Mouse (Mus musculus): ENCODE results near the gene Elfn2. TPM values are rescaled to one million over a fixed set of nuclear protein-coding genes. Genes with fewer than 3 reads are reported as not detected.

Elfn2 gene
- polyA plus RNA-seq (2015; fragmentation: Nextera tagmentation; extraction: Ambion mirVana), result 0.06 and 0.13 TPM in 2 replicates

- Histone ChIP-seq H3K36me3 (ENCODE audit: control insufficient read depth, insufficient read depth, low read length) (no peaks in the 10 kb centered on the region), H3K9me3 (ENCODE audit: control insufficient read depth, low read length) (no peaks in the 10 kb centered on the region), H3K27me3 (replicated peaks; ENCODE audit: control insufficient read depth, insufficient read depth, low read length) (peaks cover 67% of the 10 kb centered on the region), H3K27ac (ENCODE audit: low read length) (no peak within 1 kb of the TSS), H3K4me2 (ENCODE audit: low read depth, low read length) (peak within 1 kb of the TSS; percentile 62), H3K9ac (ENCODE audit: low read depth, low read length) (0 out of 2 replicates have a peak within 1 kb of the TSS, but pooled peaks have one; percentile 29), H3K4me1 (ENCODE audit: control insufficient read depth, insufficient read depth, low read length) (peaks cover 11% of the 10 kb centered on the region), H3K4me3 (ENCODE audit: low read length) (peak within 1 kb of the TSS; percentile 40)
- ATAC-seq, result peak; percentile 46; the same call in 1 of the 2 replicates
- 2% methylated on average over 88 of the region's 89 CpGs for WGBS
These were observed at the start of gene Elfn2 for GRCm38 (mm10) chr15:78718290-78719250. Gene Elfn2, minus strand, starts transcription at chr15:78718771.

GRCm38 (mm10) chr15:78763704-78764103 lies 45.1 kb upstream of the Elfn2 start:
- no peak for ATAC-seq
- Histone ChIP-seq H3K4me2 (ENCODE audit: low read depth, low read length) (no peak overlapping the region), H3K27me3 (replicated peaks; ENCODE audit: control insufficient read depth, insufficient read depth, low read length) (no peaks in the 10 kb centered on the region), H3K9ac (ENCODE audit: low read depth, low read length) (no peak overlapping the region), H3K36me3 (ENCODE audit: control insufficient read depth, insufficient read depth, low read length) (no peaks in the 10 kb centered on the region), H3K9me3 (ENCODE audit: control insufficient read depth, low read length) (peaks cover under 1% of the 10 kb centered on the region; the same call in 1 of the 2 replicates), H3K4me1 (ENCODE audit: control insufficient read depth, insufficient read depth, low read length) (no peaks in the 10 kb centered on the region), H3K27ac (ENCODE audit: low read length) (no peak overlapping the region), H3K4me3 (ENCODE audit: low read length) (no peak overlapping the region)
- WGBS, result 77% methylated on average over 5 of the region's 5 CpGs

- no peaks in the 10 kb centered on the region for H3K4me1 ChIP-seq (ENCODE audit: control insufficient read depth, insufficient read depth, low read length)
- H3K9me3 ChIP-seq (ENCODE audit: control insufficient read depth, low read length), result no peaks in the 10 kb centered on the region
- H3K27me3 ChIP-seq (replicated peaks; ENCODE audit: control insufficient read depth, insufficient read depth, low read length), result no peaks in the 10 kb centered on the region
- ATAC-seq, result no peak
- H3K4me2 ChIP-seq (ENCODE audit: low read depth, low read length), result no peak overlapping the region
- no peak overlapping the region for H3K27ac ChIP-seq (ENCODE audit: low read length)
- no peaks in the 10 kb centered on the region for H3K36me3 ChIP-seq (ENCODE audit: control insufficient read depth, insufficient read depth, low read length)
- 34% methylated on average over 9 of the region's 10 CpGs for WGBS
- H3K4me3 ChIP-seq (ENCODE audit: low read length), result no peak overlapping the region
- no peak overlapping the region for H3K9ac ChIP-seq (ENCODE audit: low read depth, low read length)
These were observed 44.6 kb upstream of the Elfn2 start for GRCm38 (mm10) chr15:78763210-78763609.

- H3K4me3 ChIP-seq (ENCODE audit: low read length), result no peak overlapping the region
- no peak overlapping the region for H3K27ac ChIP-seq (ENCODE audit: low read length)
- no peaks in the 10 kb centered on the region for H3K4me1 ChIP-seq (ENCODE audit: control insufficient read depth, insufficient read depth, low read length)
- no peaks in the 10 kb centered on the region for H3K36me3 ChIP-seq (ENCODE audit: control insufficient read depth, insufficient read depth, low read length)
- H3K9me3 ChIP-seq (ENCODE audit: control insufficient read depth, low read length), result no peaks in the 10 kb centered on the region
- 82% methylated on average over 13 of the region's 13 CpGs for WGBS
- ATAC-seq, result no peak
- H3K27me3 ChIP-seq (replicated peaks; ENCODE audit: control insufficient read depth, insufficient read depth, low read length), result no peaks in the 10 kb centered on the region
- H3K4me2 ChIP-seq (ENCODE audit: low read depth, low read length), result no peak overlapping the region
- H3K9ac ChIP-seq (ENCODE audit: low read depth, low read length), result no peak overlapping the region
These were observed 42.5 kb upstream of the Elfn2 start for GRCm38 (mm10) chr15:78761112-78761511.

- Histone ChIP-seq H3K27ac (ENCODE audit: low read length) (no peak overlapping the region), H3K27me3 (replicated peaks; ENCODE audit: control insufficient read depth, insufficient read depth, low read length) (no peaks in the 10 kb centered on the region), H3K4me1 (ENCODE audit: control insufficient read depth, insufficient read depth, low read length) (no peaks in the 10 kb centered on the region), H3K4me2 (ENCODE audit: low read depth, low read length) (no peak overlapping the region), H3K9me3 (ENCODE audit: control insufficient read depth, low read length) (no peaks in the 10 kb centered on the region), H3K36me3 (ENCODE audit: control insufficient read depth, insufficient read depth, low read length) (no peaks in the 10 kb centered on the region), H3K9ac (ENCODE audit: low read depth, low read length) (no peak overlapping the region), H3K4me3 (ENCODE audit: low read length) (no peak overlapping the region)
- WGBS, result 80% methylated on average over 6 of the region's 6 CpGs
- ATAC-seq, result no peak
These were observed 39.6 kb upstream of the Elfn2 start for GRCm38 (mm10) chr15:78758132-78758531.

- Histone ChIP-seq H3K4me3 (ENCODE audit: low read length) (no peak overlapping the region), H3K4me1 (ENCODE audit: control insufficient read depth, insufficient read depth, low read length) (no peaks in the 10 kb centered on the region), H3K27me3 (replicated peaks; ENCODE audit: control insufficient read depth, insufficient read depth, low read length) (no peaks in the 10 kb centered on the region), H3K36me3 (ENCODE audit: control insufficient read depth, insufficient read depth, low read length) (no peaks in the 10 kb centered on the region), H3K9ac (ENCODE audit: low read depth, low read length) (no peak overlapping the region), H3K4me2 (ENCODE audit: low read depth, low read length) (no peak overlapping the region), H3K9me3 (ENCODE audit: control insufficient read depth, low read length) (no peaks in the 10 kb centered on the region), H3K27ac (ENCODE audit: low read length) (no peak overlapping the region)
- no peak for ATAC-seq
- 70% methylated on average over 12 of the region's 12 CpGs for WGBS
These were observed 37.6 kb upstream of the Elfn2 start for GRCm38 (mm10) chr15:78755966-78756725.

GRCm38 (mm10) chr15:78755226-78755625 lies 36.7 kb upstream of the Elfn2 start:
- no peak for ATAC-seq
- H3K27ac ChIP-seq (ENCODE audit: low read length), result no peak overlapping the region
- H3K4me2 ChIP-seq (ENCODE audit: low read depth, low read length), result no peak overlapping the region
- H3K9me3 ChIP-seq (ENCODE audit: control insufficient read depth, low read length), result no peaks in the 10 kb centered on the region
- no peaks in the 10 kb centered on the region for H3K27me3 ChIP-seq (replicated peaks; ENCODE audit: control insufficient read depth, insufficient read depth, low read length)
- WGBS, result 51% methylated on average over 3 of the region's 3 CpGs
- H3K36me3 ChIP-seq (ENCODE audit: control insufficient read depth, insufficient read depth, low read length), result no peaks in the 10 kb centered on the region
- no peaks in the 10 kb centered on the region for H3K4me1 ChIP-seq (ENCODE audit: control insufficient read depth, insufficient read depth, low read length)
- no peak overlapping the region for H3K4me3 ChIP-seq (ENCODE audit: low read length)
- H3K9ac ChIP-seq (ENCODE audit: low read depth, low read length), result no peak overlapping the region

GRCm38 (mm10) chr15:78754144-78754543 lies 35.6 kb upstream of the Elfn2 start:
- no peak for ATAC-seq
- Histone ChIP-seq H3K9ac (ENCODE audit: low read depth, low read length) (no peak overlapping the region), H3K4me1 (ENCODE audit: control insufficient read depth, insufficient read depth, low read length) (no peaks in the 10 kb centered on the region), H3K4me2 (ENCODE audit: low read depth, low read length) (no peak overlapping the region), H3K27ac (ENCODE audit: low read length) (no peak overlapping the region), H3K9me3 (ENCODE audit: control insufficient read depth, low read length) (no peaks in the 10 kb centered on the region), H3K27me3 (replicated peaks; ENCODE audit: control insufficient read depth, insufficient read depth, low read length) (no peaks in the 10 kb centered on the region), H3K4me3 (ENCODE audit: low read length) (no peak overlapping the region), H3K36me3 (ENCODE audit: control insufficient read depth, insufficient read depth, low read length) (no peaks in the 10 kb centered on the region)
- 68% methylated on average over 5 of the region's 5 CpGs for WGBS

GRCm38 (mm10) chr15:78752991-78753390 lies 34.4 kb upstream of the Elfn2 start:
- Histone ChIP-seq H3K27me3 (replicated peaks; ENCODE audit: control insufficient read depth, insufficient read depth, low read length) (no peaks in the 10 kb centered on the region), H3K9ac (ENCODE audit: low read depth, low read length) (no peak overlapping the region), H3K9me3 (ENCODE audit: control insufficient read depth, low read length) (no peaks in the 10 kb centered on the region), H3K4me3 (ENCODE audit: low read length) (no peak overlapping the region), H3K4me1 (ENCODE audit: control insufficient read depth, insufficient read depth, low read length) (no peaks in the 10 kb centered on the region), H3K27ac (ENCODE audit: low read length) (no peak overlapping the region), H3K36me3 (ENCODE audit: control insufficient read depth, insufficient read depth, low read length) (no peaks in the 10 kb centered on the region), H3K4me2 (ENCODE audit: low read depth, low read length) (no peak overlapping the region)
- ATAC-seq, result no peak
